Mouse (Mus musculus) MEL (cell line): ENCODE results near the gene Gm853. TPM values are rescaled to one million over a fixed set of nuclear protein-coding genes. Genes with fewer than 3 reads are reported as not detected.

Source experiments
- DNase-seq: peaks from one replicate; pipeline ENCODE4 v3.0.0; 2011; ENCODE audit warnings: low read depth, low spot score
- H3K27ac ChIP-seq: 2 replicates; pipeline ENCODE4 v1.5.1; 2012; ENCODE audit warnings: low read depth, mild to moderate bottlenecking, control low read depth, low read length, moderate library complexity; ENCODE audit not compliant: control insufficient read depth
- H3K27me3 ChIP-seq, 2 experiments: fragments of 150-350 bp in 1 of 2; sonication (generic) in 1 of 2; 2 replicates each; pipeline ENCODE4 v1.6.1; 2012; ENCODE audit warnings: low read length in 2 of 2, mild to moderate bottlenecking in 2 of 2, improper control_type of control experiment in 1 of 2, moderate library complexity in 1 of 2; ENCODE audit not compliant: insufficient read depth in 2 of 2, control insufficient read depth in 1 of 2
- H3K36me3 ChIP-seq, 2 experiments: 2 replicates each; pipeline ENCODE4 v1.6.1; 2012 to 2014; ENCODE audit warnings: low read length in 2 of 2, improper control_type of control experiment in 1 of 2, inconsistent platforms in 1 of 2, mild to moderate bottlenecking in 1 of 2; ENCODE audit not compliant: insufficient read depth in 2 of 2, control insufficient read depth in 1 of 2
- H3K4me1 ChIP-seq, 2 experiments: fragments of 150-350 bp in 1 of 2; sonication (generic) in 1 of 2; 2 replicates each; pipeline ENCODE4 v1.6.1; 2012; ENCODE audit warnings: low read length in 2 of 2, improper control_type of control experiment in 1 of 2, mild to moderate bottlenecking in 1 of 2; ENCODE audit not compliant: insufficient read depth in 2 of 2, control insufficient read depth in 1 of 2
- H3K4me3 ChIP-seq, 2 experiments: fragments of 150-350 bp in 1 of 2; sonication (generic) in 1 of 2; 2 replicates each; pipeline ENCODE4 v1.5.1; 2012; ENCODE audit warnings: low read depth in 2 of 2, low read length in 2 of 2, mild to moderate bottlenecking in 2 of 2, moderate library complexity in 2 of 2, control low read depth in 1 of 2, improper control_type of control experiment in 1 of 2; ENCODE audit not compliant: control insufficient read depth in 1 of 2, insufficient read depth in 1 of 2
- H3K79me2 ChIP-seq: 2 replicates; pipeline ENCODE4 v1.6.1; 2012; ENCODE audit warnings: mild to moderate bottlenecking, low read length, moderate library complexity; ENCODE audit not compliant: control insufficient read depth, poor library complexity, insufficient read depth
- H3K9ac ChIP-seq: 2 replicates; pipeline ENCODE4 v1.6.1; 2012; ENCODE audit warnings: low read depth, mild to moderate bottlenecking, control low read depth, low read length, moderate library complexity; ENCODE audit not compliant: control insufficient read depth, poor library complexity, severe bottlenecking
- H3K9me3 ChIP-seq: fragments of 150-350 bp; sonication (generic); replicated peaks from 2 replicates; pipeline ENCODE4 v1.6.1; 2012; ENCODE audit warnings: mild to moderate bottlenecking, low read length, improper control_type of control experiment, moderate library complexity; ENCODE audit not compliant: insufficient read depth
- CHD1 ChIP-seq: IDR thresholded peaks from 2 replicates; pipeline ENCODE4 v1.6.1; 2012; ENCODE audit warnings: low read depth, mild to moderate bottlenecking, inconsistent platforms, low read length, improper control_type of control experiment
- CTCF ChIP-seq, 3 experiments: IDR thresholded peaks in 2 of 3; conservative IDR thresholded peaks in 1 of 3; 2 replicates each; pipeline ENCODE4 v1.5.1; 2011 to 2012; ENCODE audit warnings: low read length in 3 of 3, low read depth in 2 of 3, mild to moderate bottlenecking in 2 of 3, improper control_type of control experiment in 1 of 3, inconsistent platforms in 1 of 3, mixed read lengths in 1 of 3, moderate library complexity in 1 of 3; ENCODE audit not compliant: control insufficient read depth in 1 of 3, insufficient read depth in 1 of 3, poor library complexity in 1 of 3, severe bottlenecking in 1 of 3
- ELF1 ChIP-seq: IDR thresholded peaks from 2 replicates; pipeline ENCODE4 v1.6.1; 2014; ENCODE audit warnings: low read depth, mild to moderate bottlenecking, inconsistent platforms, low read length, improper control_type of control experiment, moderate library complexity
- EP300 ChIP-seq, 2 experiments: IDR thresholded peaks; 2 replicates each; pipeline ENCODE4 v1.6.1; 2011; ENCODE audit warnings: improper control_type of control experiment in 2 of 2, low read length in 2 of 2, low read depth in 1 of 2, mild to moderate bottlenecking in 1 of 2
- ETS1 ChIP-seq: IDR thresholded peaks from 2 replicates; pipeline ENCODE4 v1.6.1; 2012; ENCODE audit warnings: low read depth, mild to moderate bottlenecking, inconsistent platforms, low read length, improper control_type of control experiment, moderate library complexity
- GATA1 ChIP-seq: IDR thresholded peaks from 2 replicates; pipeline ENCODE4 v1.6.1; 2011; ENCODE audit warnings: low read depth, low read length, improper control_type of control experiment
- JUND ChIP-seq: IDR thresholded peaks from 2 replicates; pipeline ENCODE4 v1.6.1; 2011; ENCODE audit warnings: low read depth, mild to moderate bottlenecking, improper control_type of control experiment, low read length
- MEF2A ChIP-seq: IDR thresholded peaks from 2 replicates; pipeline ENCODE4 v1.6.1; 2014; ENCODE audit warnings: low read depth, mild to moderate bottlenecking, inconsistent platforms, low read length, improper control_type of control experiment; ENCODE audit not compliant: poor library complexity, insufficient replicate concordance, severe bottlenecking; ENCODE audit errors: extremely low read depth
- MYB ChIP-seq: IDR thresholded peaks from 2 replicates; pipeline ENCODE4 v1.6.1; 2011; ENCODE audit warnings: mild to moderate bottlenecking, low read depth, low read length, improper control_type of control experiment
- POLR2A ChIP-seq, 2 experiments: IDR thresholded peaks; 2 replicates each; pipeline ENCODE4 v1.6.1; 2011 to 2012; ENCODE audit warnings: low read length in 2 of 2, mild to moderate bottlenecking in 2 of 2, control low read depth in 1 of 2, improper control_type of control experiment in 1 of 2, low read depth in 1 of 2, moderate library complexity in 1 of 2; ENCODE audit not compliant: control insufficient read depth in 1 of 2, insufficient read depth in 1 of 2, poor library complexity in 1 of 2
- POLR2AphosphoS5 ChIP-seq: IDR thresholded peaks from 2 replicates; pipeline ENCODE4 v1.6.1; 2012; ENCODE audit warnings: low read depth, borderline replicate concordance, mild to moderate bottlenecking, inconsistent platforms, low read length, moderate library complexity, mixed read lengths
- RAD21 ChIP-seq: IDR thresholded peaks from 2 replicates; pipeline ENCODE4 v1.6.1; 2011; ENCODE audit warnings: mild to moderate bottlenecking, low read depth, low read length, improper control_type of control experiment
- TAL1 ChIP-seq: IDR thresholded peaks from 2 replicates; pipeline ENCODE4 v1.6.1; 2012; ENCODE audit warnings: mild to moderate bottlenecking, inconsistent platforms, low read length, moderate library complexity, mixed read lengths
- TBP ChIP-seq: IDR thresholded peaks from 2 replicates; pipeline ENCODE4 v1.8.0; 2011; ENCODE audit warnings: low read depth, low read length, improper control_type of control experiment
- TCF12 ChIP-seq: IDR thresholded peaks from 2 replicates; pipeline ENCODE4 v1.6.1; 2014; ENCODE audit warnings: low read depth, mild to moderate bottlenecking, inconsistent platforms, low read length, improper control_type of control experiment, moderate library complexity
- ZMIZ1 ChIP-seq: IDR thresholded peaks from 2 replicates; pipeline ENCODE4 v1.6.1; 2012; ENCODE audit warnings: low read depth, mild to moderate bottlenecking, inconsistent platforms, low read length, improper control_type of control experiment, moderate library complexity
- polyA plus RNA-seq, 2 experiments: library from polyadenylated mRNA; stranded (reverse) in 1 of 2; unstranded in 1 of 2; fragments of >175 nt in 1 of 2; fragments of >200 nt in 1 of 2; gene quantifications; 2 replicates each; pipeline versions ENCODE4 v1.2.1 to v1.2.4; 2012; ENCODE audit warnings: low replicate concordance in 2 of 2, low read depth in 1 of 2; ENCODE audit not compliant: insufficient read length in 2 of 2, insufficient read depth in 1 of 2, missing spikeins in 1 of 2
- total RNA-seq: library from RNA; depleted of rRNA; stranded (reverse); fragments of 300-350 nt; gene quantifications from 2 replicates; pipeline ENCODE4 v1.2.3, GENCODE M21; 2012

Gene Gm853
- total and polyA plus RNA-seq, 3 experiments = 0.04 TPM; not detected in 2

DNA sequence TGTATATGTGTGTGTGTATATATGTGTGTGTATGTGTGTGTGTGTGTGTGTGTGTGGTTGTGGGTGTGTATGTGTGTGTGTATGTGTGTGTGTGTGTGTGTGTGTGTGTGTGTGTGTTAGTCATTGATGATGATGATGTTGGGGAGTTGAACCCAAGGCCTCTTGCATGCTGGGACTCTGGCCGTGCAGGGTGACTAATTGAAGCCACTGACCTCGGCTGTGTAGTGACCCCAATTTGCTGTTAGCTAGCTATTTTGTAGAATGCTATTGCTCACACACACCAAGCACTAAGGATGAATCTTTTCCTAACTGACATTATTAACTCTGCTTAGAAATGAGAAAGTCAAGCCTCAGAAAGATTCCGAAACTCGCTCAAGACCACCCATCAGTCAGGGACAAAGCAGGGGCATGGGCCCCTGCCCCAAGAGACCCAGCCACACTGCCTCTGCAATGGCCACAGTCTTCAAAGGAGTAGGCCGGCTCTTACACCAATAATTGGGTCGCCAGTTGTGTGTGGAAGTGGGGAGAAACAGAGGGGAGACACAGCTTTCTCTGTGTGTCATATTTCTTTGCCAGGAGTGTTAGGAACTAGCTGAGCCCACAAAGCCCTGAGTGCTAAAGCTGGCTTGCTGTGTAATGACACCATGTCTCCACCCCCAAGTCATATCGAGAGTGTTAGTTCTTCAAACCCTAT, 41.1 kb downstream of the Gm853 start:
- Histone ChIP-seq H3K9me3 (no peaks in the 10 kb centered on the region), H3K9ac (no peak overlapping the region), H3K36me3 (peaks cover 0 to 4% of the 10 kb centered on the region in 2 experiments; a peak in 1 of 4 replicates), H3K27me3 (no peaks in the 10 kb centered on the region), H3K4me1 (peaks cover 3 to 17% of the 10 kb centered on the region in 2 experiments), H3K4me3 (no peak overlapping the region), H3K27ac (no peak overlapping the region), H3K79me2 (no peaks in the 10 kb centered on the region)
- TF ChIP-seq ZMIZ1 (no peak), CHD1 (no peak), MYB (no peak), TAL1 (no peak)
- no peak for DNase-seq

DNA sequence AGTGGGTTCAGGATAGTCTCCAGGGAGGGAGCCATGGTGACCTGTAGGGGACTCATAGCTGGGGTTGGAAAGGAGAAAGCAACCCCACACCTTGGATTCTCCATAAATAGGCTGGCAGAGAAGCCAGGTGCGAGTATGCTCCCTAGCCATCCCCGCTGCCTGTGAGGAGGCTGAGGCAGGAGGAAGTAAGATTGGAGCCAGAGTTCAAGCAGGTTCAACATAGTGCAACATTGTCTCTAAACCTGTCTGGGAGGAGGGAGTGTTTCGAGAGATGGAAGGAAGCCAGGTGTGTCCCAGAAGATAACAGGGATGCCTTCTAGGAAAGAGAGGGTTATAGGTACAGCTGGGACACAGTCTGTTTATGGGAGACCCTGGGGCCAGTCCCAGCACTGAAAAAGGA, 42.3 kb downstream of the Gm853 start:
- Histone ChIP-seq H3K27ac (no peak overlapping the region), H3K79me2 (no peaks in the 10 kb centered on the region), H3K4me3 (no peak overlapping the region), H3K9ac (no peak overlapping the region), H3K9me3 (no peaks in the 10 kb centered on the region), H3K4me1 (peaks cover 3 to 29% of the 10 kb centered on the region in 2 experiments), H3K27me3 (no peaks in the 10 kb centered on the region), H3K36me3 (peaks cover 0 to 7% of the 10 kb centered on the region in 2 experiments; a peak in 2 of 4 replicates)
- no peak for DNase-seq
- TF ChIP-seq ELF1 (no peak), POLR2AphosphoS5 (no peak), TCF12 (no peak), POLR2A (IDR thresholded peaks at IDR 0.05; ENCODE audit: control insufficient read depth in 1 of 2, insufficient read depth in 1 of 2, low read depth in 1 of 2, low read length in 2 of 2, poor library complexity in 1 of 2) (no peak), JUND (no peak), MEF2A (no peak), CHD1 (no peak), ETS1 (no peak), RAD21 (no peak), EP300 (IDR thresholded peaks at IDR 0.05; ENCODE audit: low read depth in 1 of 2, low read length in 2 of 2) (no peak), MYB (no peak), TBP (no peak), CTCF (IDR thresholded peaks at IDR 0.05 in 2 of 3, conservative IDR thresholded peaks at IDR 0.05 in 1 of 3; ENCODE audit: control insufficient read depth in 1 of 3, insufficient read depth in 1 of 3, low read depth in 2 of 3, low read length in 3 of 3, poor library complexity in 1 of 3, severe bottlenecking in 1 of 3) (no peak), GATA1 (no peak)
